Comparison of ENCODE assay signal across 22 mouse cellular contexts in the genomic region with DNA sequence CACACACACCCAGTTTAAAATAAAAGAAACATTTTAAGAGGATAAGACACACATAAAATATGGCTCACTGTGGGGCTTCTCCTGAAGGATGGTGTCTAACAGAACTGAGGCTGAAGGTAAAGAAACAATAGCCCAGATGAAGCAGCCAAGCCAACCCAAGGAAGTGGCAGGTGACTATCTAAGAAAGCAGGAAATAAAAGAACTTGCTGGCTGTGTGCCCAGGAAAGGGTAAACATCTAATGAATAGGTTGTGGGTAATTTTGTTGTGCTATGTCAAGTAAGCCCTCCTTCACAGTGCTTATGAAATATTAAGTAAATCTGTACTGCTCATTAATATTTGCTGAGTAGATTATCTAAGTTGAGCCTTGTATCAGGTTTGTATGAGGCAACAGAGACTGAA.
DNase-seq lines count a peak whose midpoint lies in the region; ATAC-seq and TF ChIP-seq lines count a peak whose summit lies in the region.
"Had no signal": no experiment of that assay in that cellular context is flagged by ENCODE, and none has a peak within 500 bp of the region (broad histone marks: within the 10 kb centered on the region; RNA-seq: fewer than 3 reads in every experiment).

No protein-coding gene starts in this region.

- no peaks in the 10 kb centered on the region for H3K4me1 ChIP-seq in lung, embryonic 16.5 days (replicated peaks; ENCODE audit: control insufficient read depth, insufficient read depth, low read length)
- H3K4me1 ChIP-seq in lung, adult 2 months (ENCODE audit: control insufficient read depth, insufficient read depth, low read length) = no peaks in the 10 kb centered on the region
- H3K4me1 ChIP-seq: embryonic facial prominence, embryonic 13.5 days; embryonic facial prominence, embryonic 15.5 days; forebrain, embryonic 12.5 days had no signal

- H3K9me3 ChIP-seq in lung, embryonic 16.5 days (ENCODE audit: control insufficient read depth, low read length) = no peaks in the 10 kb centered on the region
- H3K9me3 ChIP-seq: embryonic facial prominence, embryonic 13.5 days; embryonic facial prominence, embryonic 15.5 days; forebrain, embryonic 10.5 days; forebrain, embryonic 12.5 days had no signal

- no peak overlapping the region for H3K4me3 ChIP-seq in lung, embryonic 16.5 days (ENCODE audit: low read length)
- no peak overlapping the region for H3K4me3 ChIP-seq in lung, adult 2 months (replicated peaks; ENCODE audit: extremely low read depth, low read depth, low read length)
- H3K4me3 ChIP-seq: embryonic facial prominence, embryonic 13.5 days; embryonic facial prominence, embryonic 15.5 days; erythroblast, embryonic 14.5 days; forebrain, embryonic 10.5 days; forebrain, embryonic 12.5 days had no signal

- no peaks in the 10 kb centered on the region for H3K27me3 ChIP-seq in lung, embryonic 16.5 days (ENCODE audit: control insufficient read depth, insufficient read depth, low read depth, low read length)
- H3K27me3 ChIP-seq: embryonic facial prominence, embryonic 13.5 days; embryonic facial prominence, embryonic 15.5 days; forebrain, embryonic 12.5 days had no signal

- ATAC-seq in lung, embryonic 16.5 days (ENCODE audit: low read depth) = 0 out of 2 replicates have a peak, but pooled peaks have one; percentile 12
- ATAC-seq: forebrain, embryonic 14.5 days; forebrain, embryonic 16.5 days had no signal

- no peak overlapping the region for H3K9ac ChIP-seq in lung, embryonic 16.5 days (ENCODE audit: low read length)
- H3K9ac ChIP-seq: embryonic facial prominence, embryonic 13.5 days; embryonic facial prominence, embryonic 15.5 days; forebrain, embryonic 12.5 days had no signal

- H3K36me3 ChIP-seq in lung, embryonic 16.5 days (ENCODE audit: control insufficient read depth, insufficient read depth, low read length) = no peaks in the 10 kb centered on the region
- H3K36me3 ChIP-seq: embryonic facial prominence, embryonic 13.5 days; embryonic facial prominence, embryonic 15.5 days; forebrain, embryonic 10.5 days; forebrain, embryonic 12.5 days had no signal

- DNase-seq in lung, adult 2 months = no peak
- peak; percentile 19 for DNase-seq in lung, postnatal 36 days
- no peak for DNase-seq in lung, postnatal 14 days
- DNase-seq in left cerebral cortex, adult 8-10 months (ENCODE audit: low spot score in 2 of 2) = no peak
- DNase-seq: adrenal gland, adult 2 months; adrenal gland, postnatal 10 days; adrenal gland, postnatal 25 days; cerebellum, adult 11 months; cerebellum, adult 18-20 months; cerebellum, adult 8-10 months; cerebellum, adult 9-11 months; cerebellum, postnatal 14 days; cerebellum, postnatal 36 days; embryo, embryonic 11 days had no signal

- no peak overlapping the region for H3K27ac ChIP-seq in lung, embryonic 16.5 days (ENCODE audit: low read length)
- H3K27ac ChIP-seq: embryonic facial prominence, embryonic 13.5 days; embryonic facial prominence, embryonic 15.5 days; forebrain, embryonic 10.5 days; forebrain, embryonic 12.5 days had no signal

- H3K4me2 ChIP-seq in lung, embryonic 16.5 days (ENCODE audit: low read depth, low read length) = no peak overlapping the region
- H3K4me2 ChIP-seq: embryonic facial prominence, embryonic 13.5 days; embryonic facial prominence, embryonic 15.5 days; forebrain, embryonic 12.5 days had no signal

- TF ChIP-seq POLR2A in lung, adult 2 months (IDR thresholded peaks at IDR 0.05; ENCODE audit: borderline replicate concordance, extremely low read depth, low read depth, low read length) = no peak

- no peak for TF ChIP-seq CTCF in lung, adult 2 months (IDR thresholded peaks at IDR 0.05; ENCODE audit: insufficient read depth, low read length)
